Mouse (Mus musculus) testis, postnatal 14 days (tissue): ENCODE results near the gene C5ar1.
A peak's percentile ranks its signal among the peaks of the same experiment; 100 is the strongest.

Source experiments
- DNase-seq: peaks from one replicate; pipeline ENCODE4 v3.0.0; 2021; ENCODE audit warnings: low spot score

C5ar1 gene

DNA sequence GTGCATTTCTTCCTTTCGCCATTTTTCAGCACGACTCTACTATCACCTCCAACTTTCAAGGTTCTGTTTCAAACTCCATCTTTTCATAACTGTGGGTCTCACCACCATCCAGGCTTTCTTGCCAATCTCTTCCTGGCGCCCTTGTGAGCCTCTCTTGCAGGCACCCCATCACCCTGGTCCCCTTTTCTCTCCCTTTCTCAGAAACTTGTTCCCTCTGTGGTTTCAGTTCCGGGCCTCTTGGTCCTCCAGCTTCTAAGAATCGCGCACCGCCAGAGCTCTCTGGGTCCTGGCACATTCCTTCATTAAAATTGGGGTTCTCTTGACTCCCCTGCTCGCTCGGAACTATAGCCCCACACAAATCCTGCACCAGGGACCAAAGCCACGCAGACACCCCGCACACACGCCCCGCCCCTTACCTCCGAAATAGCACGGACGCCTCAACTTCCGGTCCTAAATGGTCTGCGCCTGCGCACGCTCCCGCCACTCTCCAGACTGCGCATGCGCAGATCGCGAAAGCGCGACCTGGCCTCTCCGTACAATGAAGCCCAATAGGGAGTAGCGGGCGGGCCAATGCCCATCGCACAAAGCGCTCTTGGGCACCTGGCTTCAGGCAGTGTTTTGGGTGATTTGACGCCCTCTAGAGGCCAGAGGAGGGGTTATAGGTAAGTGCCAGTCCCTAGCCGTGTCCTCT, 37.6 kb downstream of the C5ar1 start, which contains the start of gene Dhx34:
Gene Dhx34 (minus strand): TSS at position 456 of the 691 bp plus-strand sequence.
- DNase-seq: peak; percentile 93

DNA sequence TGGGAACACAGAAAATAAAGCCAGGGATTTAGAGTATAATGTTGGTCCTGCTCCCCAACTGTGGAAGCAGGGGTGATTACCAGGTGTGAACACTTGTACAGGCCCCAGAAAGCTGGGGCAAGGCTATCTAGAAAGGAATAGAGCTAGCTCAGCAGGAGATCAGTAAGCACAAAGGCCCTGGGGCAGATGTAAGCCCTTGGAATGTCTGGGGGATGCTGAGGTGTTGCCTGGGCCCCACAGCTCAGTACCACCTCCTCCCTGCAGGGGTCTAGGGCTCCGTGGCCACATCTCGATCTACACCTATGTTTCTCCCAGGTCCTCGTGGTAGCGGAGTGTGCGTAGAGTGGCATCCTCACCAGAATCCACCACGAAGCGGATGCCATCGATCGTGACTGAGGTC, 45.4 kb downstream of the C5ar1 start:
- no peak for DNase-seq

- no peak for DNase-seq
Observed at GRCm38 (mm10) chr7:16213196-16213595, 46.1 kb downstream of the C5ar1 start.

DNA sequence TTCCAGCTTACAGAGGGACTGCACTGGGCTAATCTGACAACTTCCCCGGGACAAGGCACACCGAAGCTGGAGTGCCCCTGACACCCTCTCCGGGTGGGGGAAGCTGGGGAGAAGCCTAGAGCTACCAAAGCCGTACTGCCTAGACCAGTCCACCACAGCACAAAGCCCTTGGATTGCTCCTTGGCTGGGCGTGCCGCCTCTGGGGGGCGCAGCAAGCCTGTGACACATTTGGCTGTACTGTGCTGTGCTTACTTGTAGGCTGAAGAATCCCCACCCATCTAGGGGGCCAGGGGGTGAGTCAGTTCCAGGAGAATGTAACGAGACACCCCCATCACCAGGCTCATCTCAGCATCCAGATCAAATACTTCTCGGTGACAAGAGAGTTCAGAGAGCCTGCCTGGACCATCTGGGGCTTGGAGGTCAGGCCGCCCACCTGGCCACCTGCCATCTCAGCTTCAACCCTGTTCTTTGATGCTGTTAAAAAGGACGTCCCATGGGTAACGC, 48.4 kb downstream of the C5ar1 start:
- DNase-seq: no peak

DNA sequence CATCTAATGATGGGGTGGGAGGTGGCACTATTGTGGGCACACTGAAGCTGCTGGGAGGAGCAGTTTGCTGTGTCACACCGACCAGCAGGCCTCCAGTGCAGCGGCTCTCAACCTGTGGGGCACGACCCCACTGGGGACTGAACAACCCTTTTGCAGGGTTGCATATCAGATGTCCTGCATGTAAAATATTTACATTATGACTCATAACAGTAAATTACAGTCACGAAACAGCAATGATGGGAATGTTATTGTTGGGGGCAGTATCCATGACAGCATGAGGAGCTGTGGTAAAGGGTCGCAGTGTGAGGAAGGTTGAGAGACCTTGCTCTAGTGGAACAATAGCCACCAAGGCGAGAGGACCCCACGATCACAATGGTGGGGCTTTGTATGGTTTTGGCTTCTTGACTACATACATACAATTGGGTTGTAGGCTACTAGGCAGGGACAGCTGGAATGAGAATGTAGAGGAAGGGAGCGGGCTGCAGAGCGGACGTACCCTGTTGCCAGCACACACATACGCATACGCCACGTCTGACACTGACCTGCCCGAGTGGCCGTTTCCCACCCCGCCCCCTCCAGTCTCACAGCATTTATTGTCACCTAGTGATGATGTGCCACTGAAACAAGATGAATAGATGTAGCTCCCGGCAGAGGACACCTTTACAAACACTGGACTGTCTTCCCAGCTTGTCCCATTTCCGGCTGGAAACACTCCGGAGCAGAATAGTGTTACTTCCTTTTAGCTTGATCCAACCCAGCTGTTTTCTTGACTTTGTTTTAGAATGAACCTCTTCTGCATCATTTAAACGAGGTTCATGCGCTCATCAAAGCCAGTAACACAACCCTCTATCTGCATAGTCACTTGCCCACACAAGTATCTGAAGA, 50.3 kb downstream of the C5ar1 start:
- DNase-seq: no peak

DNA sequence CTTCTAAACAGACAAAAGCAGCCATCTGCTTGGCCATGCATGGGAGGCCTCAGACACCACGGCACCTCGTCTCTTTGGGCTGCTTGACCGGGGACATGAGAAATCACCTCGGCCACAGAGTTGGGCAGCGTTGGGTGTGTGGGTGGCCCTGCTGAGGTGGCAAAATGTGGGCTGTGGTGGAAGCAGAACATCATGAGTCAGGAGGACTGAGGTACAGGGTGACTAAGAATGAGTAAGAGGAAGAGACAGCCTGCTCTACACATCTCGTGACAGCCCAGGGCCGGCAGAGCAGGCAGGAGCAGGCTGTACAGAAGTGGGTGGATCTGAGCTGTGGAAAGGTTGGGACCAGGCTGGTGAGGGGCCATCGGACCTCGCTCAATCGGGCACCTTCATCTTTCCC, 51.8 kb downstream of the C5ar1 start:
- no peak for DNase-seq

DNA sequence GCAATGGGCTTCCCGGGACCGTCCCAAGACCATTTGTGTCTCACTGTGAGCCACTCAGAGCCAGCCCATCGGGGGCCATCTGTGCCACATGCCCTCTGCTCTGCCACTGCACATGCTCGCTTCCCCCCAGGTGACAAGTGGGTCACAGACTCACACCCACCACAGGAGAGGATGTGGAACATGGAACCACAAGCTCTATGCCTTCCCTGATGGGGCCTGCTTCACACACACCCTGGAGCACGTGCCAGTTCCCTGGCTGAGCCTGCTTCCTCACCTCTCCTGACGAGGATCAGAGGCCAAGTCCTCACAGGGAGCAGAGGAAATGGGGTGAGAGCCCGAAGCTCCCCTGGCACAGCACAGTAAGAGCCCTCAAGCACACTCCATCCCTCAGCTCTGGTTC, 52.3 kb downstream of the C5ar1 start:
- no peak for DNase-seq

- no peak for DNase-seq
Observed at GRCm38 (mm10) chr7:16204791-16205190, 54.5 kb downstream of the C5ar1 start.

GRCm38 (mm10) chr7:16203505-16203903, 55.8 kb downstream of the C5ar1 start:
- no peak for DNase-seq

DNA sequence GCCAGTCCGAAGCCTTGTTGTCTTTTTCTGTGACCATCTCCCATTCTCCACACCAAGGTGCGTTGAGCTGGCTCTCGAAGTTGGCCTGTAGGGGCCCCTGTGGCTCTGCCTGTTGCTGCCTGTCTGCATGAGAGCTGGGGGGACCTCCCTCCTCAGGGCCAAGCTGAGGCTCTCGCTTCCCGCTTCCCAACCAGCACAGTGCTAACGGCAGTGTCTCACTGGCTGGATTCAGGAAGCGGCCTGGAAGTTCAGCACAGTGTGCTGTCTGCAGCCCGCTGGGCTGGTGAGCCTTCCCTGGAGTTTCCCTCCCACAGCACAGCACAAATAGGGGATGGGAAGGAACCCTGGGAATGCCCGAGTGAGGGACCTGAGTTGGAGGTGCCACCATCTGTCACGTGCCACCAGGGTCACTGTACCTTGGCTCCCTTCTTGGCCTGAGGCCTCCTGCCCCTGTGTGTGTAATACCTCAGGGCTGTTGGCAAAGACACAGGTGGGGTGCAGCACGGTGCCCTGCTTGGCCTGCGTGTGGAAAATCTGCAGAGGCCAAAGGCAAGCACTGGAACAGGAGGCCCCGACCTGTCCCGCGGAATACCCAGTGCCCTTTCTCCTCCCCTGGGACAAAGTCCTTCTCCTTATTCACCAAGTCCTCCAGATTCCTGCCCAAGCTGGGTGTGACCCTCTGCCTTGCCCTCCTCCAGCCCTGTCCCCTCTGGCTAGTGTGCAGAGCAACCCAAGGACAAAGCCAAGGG, 56.4 kb downstream of the C5ar1 start:
- DNase-seq: no peak

DNA sequence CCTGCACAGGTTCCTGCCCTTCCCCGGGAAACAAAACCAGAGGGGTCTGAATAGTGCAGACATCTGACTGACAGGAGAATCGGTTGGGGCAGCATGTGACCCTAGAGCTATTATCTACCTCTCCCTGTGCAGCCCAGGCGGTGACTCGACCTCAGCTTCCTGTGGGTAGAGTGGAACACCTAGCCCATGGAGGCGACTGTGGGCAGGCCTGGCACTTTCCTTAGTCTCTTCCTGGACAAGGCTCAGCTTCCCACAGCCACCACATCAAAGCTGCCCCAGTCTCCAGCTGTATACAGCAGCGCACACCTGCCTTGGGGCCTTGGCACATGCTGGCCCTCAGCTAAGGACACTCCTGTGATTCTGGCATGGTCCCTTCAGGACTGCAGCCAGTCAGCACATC, 58.2 kb downstream of the C5ar1 start:
- DNase-seq: no peak

DNA sequence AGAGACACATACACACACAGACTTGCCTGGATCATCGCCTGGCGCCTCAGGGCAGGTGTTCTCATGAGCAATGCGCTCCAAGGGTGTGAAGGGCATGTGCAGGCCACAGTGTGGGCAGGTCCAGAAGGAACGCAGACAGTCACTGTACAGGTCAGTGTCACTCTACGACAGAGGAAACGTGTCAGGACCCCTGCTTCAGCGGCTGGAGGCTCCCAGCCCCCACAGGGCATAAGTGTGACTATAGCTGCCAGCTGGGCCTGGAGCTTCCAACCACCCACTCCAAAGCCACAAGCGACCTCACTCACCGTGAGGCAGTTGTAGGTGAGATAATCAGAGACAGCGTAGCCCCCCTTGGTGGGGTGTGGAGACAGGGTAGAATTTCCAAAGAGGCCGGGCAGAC, 60.8 kb downstream of the C5ar1 start:
- no peak for DNase-seq

GRCm38 (mm10) chr7:16197166-16197565, 62.2 kb downstream of the C5ar1 start:
- DNase-seq: no peak
